ENCODE assay signal across 13 mouse cellular contexts in genomic region chrX:137805484-137806200, GRCm38 (mm10).
DNase-seq lines count a peak whose midpoint lies in the region; ATAC-seq and TF ChIP-seq lines count a peak whose summit lies in the region.
"Had no signal": no experiment of that assay in that cellular context is flagged by ENCODE, and none has a peak within 500 bp of the region (broad histone marks: within the 10 kb centered on the region; RNA-seq: fewer than 3 reads in every experiment).

No protein-coding gene starts in this region.

- H3K4me3 ChIP-seq in hindbrain, embryonic 12.5 days: no peak overlapping the region
- H3K4me3 ChIP-seq in midbrain, postnatal 0 days (ENCODE audit: low read depth, low read length): no peak overlapping the region
- H3K4me3 ChIP-seq: embryonic facial prominence, embryonic 15.5 days; liver, embryonic 12.5 days had no signal

- DNase-seq in adrenal gland, postnatal 10 days: peak; percentile 1
- no peak for DNase-seq in adrenal gland, postnatal 4 days (ENCODE audit: low spot score in 2 of 2)
- peak; percentile 8 for DNase-seq in brain, adult 2 months (ENCODE audit: low read depth, low spot score)
- DNase-seq in midbrain, postnatal 0 days (ENCODE audit: low spot score): peak; percentile 44
- DNase-seq in thymus, postnatal 4 days: no peak
- no peak for DNase-seq in yolk sac, embryonic 10.5 days (ENCODE audit: low spot score)
- no peak for DNase-seq in spleen, postnatal 10 days (ENCODE audit: low spot score in 2 of 2)
- DNase-seq: cerebellum, adult 9-11 months; kidney, postnatal 10 days; lung, postnatal 4 days had no signal

- no peaks in the 10 kb centered on the region for H3K9me3 ChIP-seq in hindbrain, embryonic 12.5 days (replicated peaks)
- no peaks in the 10 kb centered on the region for H3K9me3 ChIP-seq in midbrain, postnatal 0 days (ENCODE audit: low read length)
- H3K9me3 ChIP-seq: embryonic facial prominence, embryonic 15.5 days; liver, embryonic 12.5 days had no signal

- no peak overlapping the region for H3K4me2 ChIP-seq in hindbrain, embryonic 12.5 days (replicated peaks)
- H3K4me2 ChIP-seq in midbrain, postnatal 0 days (ENCODE audit: low read depth, low read length, poor library complexity, severe bottlenecking): no peak overlapping the region
- H3K4me2 ChIP-seq: embryonic facial prominence, embryonic 15.5 days; liver, embryonic 12.5 days had no signal

- WGBS in hindbrain, embryonic 12.5 days: 48% methylated on average over 6 of the region's 6 CpGs
- WGBS in midbrain, postnatal 0 days: 50% methylated on average over 6 of the region's 6 CpGs

- ATAC-seq in hindbrain, embryonic 12.5 days (ENCODE audit: low FRiP score): peak; percentile 91
- no peak for ATAC-seq in midbrain, postnatal 0 days (ENCODE audit: low FRiP score)
- ATAC-seq: liver, embryonic 12.5 days had no signal

- no peak overlapping the region for H3K9ac ChIP-seq in hindbrain, embryonic 12.5 days
- H3K9ac ChIP-seq in midbrain, postnatal 0 days (replicated peaks; ENCODE audit: low read length, poor library complexity, severe bottlenecking): no peak overlapping the region
- H3K9ac ChIP-seq: embryonic facial prominence, embryonic 15.5 days; liver, embryonic 12.5 days had no signal

- H3K27ac ChIP-seq in hindbrain, embryonic 12.5 days: peak overlapping the region; percentile 44; the same call in 1 of the 2 replicates
- H3K27ac ChIP-seq in midbrain, postnatal 0 days (ENCODE audit: low read depth, low read length): no peak overlapping the region
- H3K27ac ChIP-seq: embryonic facial prominence, embryonic 15.5 days; liver, embryonic 12.5 days had no signal

- H3K4me1 ChIP-seq in hindbrain, embryonic 12.5 days: no peaks in the 10 kb centered on the region
- H3K4me1 ChIP-seq in midbrain, postnatal 0 days (ENCODE audit: insufficient read depth, low read length): no peaks in the 10 kb centered on the region
- H3K4me1 ChIP-seq: embryonic facial prominence, embryonic 15.5 days; liver, embryonic 12.5 days had no signal

- peak; percentile 6; the same call in 1 of the 2 replicates for TF ChIP-seq CTCF in midbrain, postnatal 0 days (IDR thresholded peaks at IDR 0.05)

- H3K36me3 ChIP-seq in hindbrain, embryonic 12.5 days: no peaks in the 10 kb centered on the region
- no peaks in the 10 kb centered on the region for H3K36me3 ChIP-seq in midbrain, postnatal 0 days (ENCODE audit: insufficient read depth, low read length)
- H3K36me3 ChIP-seq: embryonic facial prominence, embryonic 15.5 days; liver, embryonic 12.5 days had no signal

- H3K27me3 ChIP-seq in hindbrain, embryonic 12.5 days: no peaks in the 10 kb centered on the region
- no peaks in the 10 kb centered on the region for H3K27me3 ChIP-seq in midbrain, postnatal 0 days (ENCODE audit: insufficient read depth, low read length)
- H3K27me3 ChIP-seq: embryonic facial prominence, embryonic 15.5 days; liver, embryonic 12.5 days had no signal

Comparison
In these comparisons a context has a peak if more than half of its experiments do, and no peak if none do; other contexts are left out.
1. DNase-seq: peak in adrenal gland, postnatal 10 days (single experiment), brain, adult 2 months (single experiment) and midbrain, postnatal 0 days (single experiment); none in adrenal gland, postnatal 4 days (0 of 2), thymus, postnatal 4 days (single experiment), yolk sac, embryonic 10.5 days (single experiment) and spleen, postnatal 10 days (0 of 2).